Mouse (Mus musculus) testis, postnatal 10 days (tissue): Measurements from ENCODE around the gene Golph3.
A peak's percentile ranks its signal among the peaks of the same experiment; 100 is the strongest.

Experiments used
- DNase-seq: peaks from one replicate; pipeline ENCODE4 v3.0.0; 2021; ENCODE audit warnings: low spot score

The Golph3 gene

DNA sequence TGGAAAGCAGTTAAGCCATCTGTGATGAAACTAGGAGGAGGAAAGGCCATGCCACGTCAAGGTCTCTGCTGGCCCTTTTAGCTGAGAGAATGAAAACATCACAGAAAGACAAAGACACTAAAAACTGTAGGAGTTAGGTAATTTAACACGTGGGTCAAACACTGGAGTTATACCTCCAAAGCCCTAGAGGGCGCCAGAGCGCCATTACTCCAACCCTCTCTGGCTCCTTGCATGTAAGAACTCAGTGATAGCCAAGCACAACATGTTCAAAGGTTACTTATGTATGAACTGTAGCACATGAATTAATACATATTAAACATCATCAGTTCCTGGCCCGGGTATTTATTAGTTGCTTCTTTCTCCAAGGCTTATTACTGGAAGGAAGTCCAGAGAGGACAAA, 59.3 kb downstream of the Golph3 start:
- peak; percentile 78 for DNase-seq

DNA sequence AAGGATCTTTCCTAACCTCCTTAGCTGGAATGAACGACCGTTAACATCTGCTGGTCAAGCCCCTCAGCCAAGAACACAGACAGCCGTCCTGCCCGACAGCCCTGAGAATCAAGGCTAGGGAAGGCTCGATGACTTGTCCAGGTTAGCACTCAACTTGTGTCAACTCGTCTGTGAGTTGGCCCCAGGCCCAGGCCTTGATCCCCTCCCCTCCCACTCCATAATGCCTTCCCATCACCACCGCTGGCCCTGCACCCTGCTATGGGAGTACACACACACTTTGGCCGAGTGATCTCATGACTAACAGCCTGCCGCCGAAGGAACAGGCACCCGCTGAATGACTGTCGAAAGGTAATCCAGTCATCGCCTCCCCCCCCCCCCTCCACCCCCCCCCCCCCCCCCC, 63.4 kb downstream of the Golph3 start:
- no peak for DNase-seq

DNA sequence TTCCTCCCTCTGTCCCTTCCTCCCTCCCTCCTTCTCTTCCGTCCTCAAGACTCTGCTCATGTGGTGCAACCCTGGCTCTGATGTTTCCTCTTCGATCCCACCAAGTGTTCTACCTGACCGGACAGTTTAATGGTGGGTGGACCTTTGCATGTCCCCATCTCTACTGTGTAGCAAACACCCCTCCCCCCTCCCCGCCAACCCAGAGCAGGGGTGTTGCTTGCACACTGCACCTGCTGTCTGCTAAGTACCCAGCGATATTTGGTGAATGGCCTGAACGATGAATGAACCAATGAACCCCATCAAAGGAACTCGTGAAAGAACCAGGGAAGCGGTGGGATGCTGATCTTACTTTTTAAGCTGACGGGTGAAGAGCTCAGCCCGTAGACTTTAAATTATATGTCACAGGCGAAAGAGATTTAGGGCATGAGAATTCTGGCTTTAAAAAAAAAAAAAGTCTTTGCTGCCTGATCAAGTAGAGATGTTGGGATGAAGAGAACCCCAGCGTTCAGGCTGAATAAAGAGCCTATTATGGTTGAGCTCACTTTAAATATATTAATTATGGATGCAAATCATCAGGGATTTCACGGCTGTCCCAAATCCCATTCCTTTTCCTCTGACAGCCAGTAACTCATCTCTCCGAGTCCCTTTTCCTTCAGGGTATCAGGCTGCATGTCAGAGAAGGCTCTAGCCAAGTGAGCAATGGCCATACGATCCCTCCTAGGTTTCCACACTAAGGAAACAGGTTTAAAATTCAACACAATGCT, 67.7 kb downstream of the Golph3 start:
- no peak for DNase-seq

DNA sequence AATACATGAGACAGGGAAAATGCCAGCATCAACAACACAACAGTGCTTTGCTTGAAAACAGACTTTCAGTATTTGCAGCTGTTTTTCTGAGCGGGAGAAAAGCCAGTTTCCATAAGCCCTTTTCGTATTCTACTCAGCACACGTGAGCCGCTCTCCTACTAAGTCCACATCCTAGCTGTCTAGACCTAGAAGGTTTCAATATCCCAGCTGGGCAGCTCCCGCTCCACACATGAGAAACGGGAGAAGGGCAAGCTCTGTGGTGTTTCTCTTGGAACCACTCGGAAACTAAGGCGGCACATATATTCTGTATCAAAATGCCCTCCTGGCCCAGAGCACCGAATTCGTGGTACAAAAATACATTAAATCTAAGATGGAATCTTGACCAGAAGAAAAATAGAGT, 73.5 kb downstream of the Golph3 start:
- DNase-seq: no peak

DNA sequence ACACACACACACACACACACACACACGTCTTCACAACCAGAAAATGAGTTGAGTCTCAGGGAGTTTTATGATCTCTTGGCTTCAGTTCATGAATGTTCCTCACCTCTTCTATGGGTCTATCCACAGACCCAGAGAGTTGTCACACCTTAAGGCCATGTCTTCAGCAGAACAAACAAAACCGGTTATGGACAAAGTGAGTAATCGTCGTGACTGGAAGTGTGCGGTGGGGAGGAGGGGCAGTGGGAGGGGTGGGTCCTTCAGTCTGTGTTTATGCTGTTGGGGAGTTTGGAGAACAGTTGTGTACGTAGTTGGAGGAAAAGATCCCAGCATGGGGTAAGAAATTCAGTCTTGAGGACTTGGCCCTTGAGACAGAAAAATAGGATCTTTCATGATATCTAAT, 75.8 kb downstream of the Golph3 start:
- DNase-seq: no peak
